Mouse (Mus musculus) erythroid progenitor cell, adult 5-6 weeks (primary cell): Measurements from ENCODE around the gene Hpca. TPM values are rescaled to one million over a fixed set of nuclear protein-coding genes. Genes with fewer than 3 reads are reported as not detected.
A peak's percentile ranks its signal among the peaks of the same experiment; 100 is the strongest.

Source experiments
- ATAC-seq: replicated peaks from 2 replicates; pipeline ENCODE4 v1.8.0; 2016; ENCODE audit warnings: moderate number of reproducible peaks, mild to moderate bottlenecking, moderate TSS enrichment, inconsistent platforms; ENCODE audit not compliant: poor library complexity, low FRiP score, severe bottlenecking
- total RNA-seq, 2 experiments: library from RNA; stranded (forward) in 1 of 2; stranded (reverse) in 1 of 2; fragments of 150-400 nt in 1 of 2; fragments of 186-747, 209-891 nt in 1 of 2; gene quantifications; 2 replicates each; pipeline versions ENCODE4 v1.2.3 to v1.2.4; 2015 to 2017; ENCODE audit warnings: low replicate concordance in 2 of 2

The Hpca gene
- total RNA-seq (2015; ENCODE audit: low replicate concordance): not detected in 2 replicates
- total RNA-seq (2017; ENCODE audit: low replicate concordance): not detected in 2 replicates

DNA sequence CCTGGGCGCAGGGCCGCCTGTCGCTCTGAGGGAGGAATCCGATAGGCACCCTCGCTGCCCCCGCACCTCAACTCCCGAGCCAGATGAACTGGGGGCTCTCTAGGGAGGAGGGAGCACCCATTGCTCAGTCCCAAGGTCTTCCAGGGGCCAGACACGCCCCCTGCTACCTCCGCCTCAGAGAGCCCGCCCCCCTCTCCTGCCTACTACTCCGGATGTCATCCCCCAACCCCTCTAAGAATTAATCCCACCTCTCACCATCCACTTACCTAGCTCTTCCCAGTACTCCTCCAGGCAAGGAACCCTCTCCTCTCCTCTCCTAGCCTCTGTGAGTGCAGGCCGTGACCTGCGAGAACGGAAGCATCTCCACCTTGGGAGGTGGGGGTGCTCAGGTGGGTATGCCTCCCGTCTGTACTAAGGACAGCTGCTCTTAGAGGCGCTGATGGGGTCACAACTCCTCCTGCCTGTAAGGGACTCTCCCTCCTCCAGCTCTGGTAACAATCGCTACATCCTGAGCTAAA, at the start of gene Hpca:
Gene Hpca, minus strand, starts transcription at position 468 of the 518 bp plus-strand sequence.
- ATAC-seq: no peak

DNA sequence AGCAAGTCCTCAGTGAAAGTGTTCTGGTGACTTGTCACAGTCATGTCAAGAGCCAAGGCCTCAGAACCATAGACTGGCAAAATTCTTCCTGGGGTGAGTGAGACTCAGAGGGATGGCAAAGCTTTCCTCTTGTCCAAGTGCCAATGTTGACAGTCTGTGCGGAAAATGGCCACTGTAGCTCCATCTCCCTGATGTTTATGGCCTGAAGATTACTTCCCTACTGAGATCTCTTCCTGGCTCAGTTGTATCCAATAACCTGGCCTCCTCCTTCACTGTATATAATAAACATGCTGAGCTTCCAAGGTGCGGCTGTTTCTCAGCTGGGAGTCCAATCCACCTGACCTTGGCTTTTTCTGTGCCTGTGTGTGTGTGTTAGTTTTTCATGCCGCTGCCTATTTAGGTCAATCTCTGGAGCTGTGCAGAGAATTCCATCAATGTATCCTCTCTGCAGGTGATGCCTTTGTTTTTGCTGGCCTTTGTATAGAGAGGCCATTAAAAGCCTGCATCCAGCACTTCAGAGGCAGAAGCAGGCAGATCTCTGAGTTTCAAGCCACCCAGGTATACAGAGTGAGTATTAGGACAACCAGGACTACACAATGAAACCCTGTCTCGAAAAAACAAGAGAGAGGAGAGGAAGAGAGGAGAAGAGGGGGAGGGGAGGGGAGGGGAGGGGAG, 39.9 kb upstream of the Hpca start:
- no peak for ATAC-seq

DNA sequence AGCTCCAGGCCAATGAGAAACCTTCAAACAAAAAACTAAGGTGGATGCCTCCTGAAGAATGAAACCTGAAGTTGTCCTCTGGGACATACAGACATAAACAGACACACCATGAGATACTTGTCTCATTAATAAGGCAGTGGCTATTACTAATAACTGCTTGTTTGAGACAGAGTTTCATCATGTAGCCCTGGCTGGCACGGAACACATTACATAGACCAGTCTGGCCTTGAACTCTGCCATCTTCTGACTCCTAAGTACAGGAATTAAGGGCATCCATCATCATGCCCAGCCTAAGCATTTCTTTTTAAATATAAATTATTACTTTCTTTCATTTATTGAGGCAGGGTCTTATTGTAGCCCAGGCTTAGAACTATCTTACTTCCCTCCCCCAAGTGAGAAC, 39.2 kb upstream of the Hpca start:
- no peak for ATAC-seq

DNA sequence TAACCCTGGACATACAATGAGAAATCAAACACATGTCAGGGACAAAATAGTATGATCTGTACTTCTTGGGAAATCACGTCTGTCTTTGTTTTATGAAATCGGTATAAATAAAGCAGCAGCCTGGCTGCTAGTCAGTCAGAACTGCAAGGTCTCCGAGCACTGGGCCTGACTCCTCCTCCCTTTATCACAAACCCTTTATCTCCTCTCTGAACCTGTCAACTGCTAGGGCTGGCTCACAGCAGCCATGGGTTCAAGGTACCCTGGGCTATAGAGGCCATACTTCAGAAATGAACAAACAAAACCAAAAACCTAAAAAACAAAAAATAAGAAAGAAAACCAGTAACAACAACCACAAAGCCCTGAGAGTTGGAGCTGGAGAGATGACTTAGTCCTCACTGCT, 36.7 kb upstream of the Hpca start:
- peak; percentile 91 for ATAC-seq

DNA sequence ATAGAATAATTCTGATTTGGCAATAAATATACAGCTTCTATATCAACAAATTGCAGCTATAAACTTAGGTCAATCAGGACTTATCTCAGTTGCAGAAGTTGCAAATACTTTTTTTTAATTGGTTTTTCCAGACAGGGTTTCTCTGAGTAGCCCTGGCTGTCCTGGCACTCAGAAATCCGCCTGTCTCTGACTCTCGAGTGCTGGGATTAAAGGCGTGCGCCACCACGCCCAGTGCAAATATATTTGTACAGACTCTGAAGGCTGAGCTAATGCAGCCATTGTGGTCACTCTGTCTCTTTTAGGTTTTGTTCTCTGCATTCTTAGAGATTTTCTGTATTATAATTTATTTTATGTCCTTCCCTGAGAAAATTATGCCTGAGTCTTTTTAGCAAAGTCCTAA, 35.7 kb upstream of the Hpca start:
- ATAC-seq: no peak

DNA sequence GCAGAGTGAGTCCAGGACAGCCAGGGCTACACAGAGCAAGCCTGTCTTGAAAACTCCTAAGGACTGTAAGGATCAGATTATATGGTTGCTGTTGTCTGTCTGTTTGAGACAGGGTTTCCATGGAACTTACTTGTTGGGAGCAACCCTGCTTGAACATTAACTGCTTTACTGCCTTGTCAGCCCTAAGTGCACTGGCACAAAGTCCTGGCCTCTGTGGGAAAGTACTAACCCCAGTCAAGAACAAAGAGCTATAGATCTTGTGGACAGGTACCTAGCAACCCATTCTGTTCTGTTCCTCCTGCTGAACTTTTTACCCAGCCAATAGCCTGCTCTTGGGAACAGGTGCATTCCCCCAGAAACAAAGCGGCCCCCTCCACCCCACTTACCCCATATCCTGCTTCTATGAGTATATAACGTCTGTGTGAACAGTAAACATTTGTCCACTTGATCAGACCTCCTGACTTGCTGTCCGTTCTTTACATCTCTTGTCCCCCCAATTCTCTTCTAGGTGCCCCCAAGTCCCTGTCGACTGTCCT, 29.5 kb upstream of the Hpca start:
- no peak for ATAC-seq

DNA sequence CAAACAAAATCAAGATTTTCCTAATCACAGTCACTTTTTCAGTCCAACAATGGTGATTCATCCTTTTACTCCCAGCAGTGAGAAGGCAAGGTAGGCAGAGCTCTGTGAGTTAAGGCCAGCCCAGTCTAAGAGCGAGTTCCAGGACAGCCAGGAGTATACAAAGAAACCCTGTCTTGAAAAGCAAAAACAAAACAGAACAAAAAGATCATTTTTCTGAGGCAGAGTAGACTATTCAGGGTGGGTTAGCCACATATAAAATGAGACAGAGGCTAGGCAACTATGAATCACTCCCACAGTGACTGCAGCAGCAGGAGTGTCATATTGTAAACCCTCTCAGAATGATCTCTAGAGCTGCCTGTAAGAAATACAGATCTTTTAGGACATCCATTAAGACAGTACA, 27.5 kb upstream of the Hpca start:
- ATAC-seq: no peak

DNA sequence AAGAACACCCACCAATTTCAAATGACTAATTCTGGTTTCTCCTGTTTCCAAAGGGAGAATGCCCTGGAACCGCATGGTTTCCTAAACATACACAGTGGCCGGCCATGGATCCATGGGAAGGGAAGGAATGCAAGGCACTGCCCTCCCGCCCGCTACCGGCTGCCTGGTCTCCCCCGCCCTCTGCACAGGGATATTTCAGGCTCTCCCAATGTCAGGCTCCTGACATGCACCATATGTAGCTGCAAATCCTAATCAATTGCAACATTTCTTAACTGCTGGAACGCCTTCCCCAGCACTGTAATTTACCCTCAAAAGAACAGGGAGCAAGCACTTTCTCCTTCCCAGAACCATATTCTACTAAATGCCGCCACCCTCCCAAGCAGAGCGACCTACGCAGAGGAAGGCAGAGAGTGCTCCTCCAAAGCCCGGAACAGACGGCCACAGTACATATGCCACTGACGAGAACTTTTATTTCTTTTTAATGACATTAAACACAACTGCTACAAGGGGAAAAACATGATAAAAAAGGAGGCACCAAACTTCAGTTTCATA, 25.8 kb upstream of the Hpca start:
- ATAC-seq: no peak

DNA sequence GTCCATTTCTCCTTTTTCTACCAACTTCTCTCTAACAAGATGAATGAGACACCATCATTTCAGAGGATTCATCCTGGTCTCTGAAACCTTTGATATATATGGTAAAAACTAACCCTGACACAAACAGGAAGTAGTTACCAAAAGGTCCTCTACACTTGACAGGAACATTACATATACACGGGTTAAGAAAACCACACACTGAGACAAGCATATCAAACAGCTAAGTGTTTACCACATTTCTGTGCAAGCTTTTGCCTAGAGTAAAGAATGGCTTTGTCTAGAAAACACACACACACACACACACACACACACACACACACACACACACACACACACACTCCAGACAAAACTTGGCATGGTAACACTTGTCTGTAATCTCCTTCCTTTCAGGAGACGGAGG, 24.6 kb upstream of the Hpca start:
- no peak for ATAC-seq

DNA sequence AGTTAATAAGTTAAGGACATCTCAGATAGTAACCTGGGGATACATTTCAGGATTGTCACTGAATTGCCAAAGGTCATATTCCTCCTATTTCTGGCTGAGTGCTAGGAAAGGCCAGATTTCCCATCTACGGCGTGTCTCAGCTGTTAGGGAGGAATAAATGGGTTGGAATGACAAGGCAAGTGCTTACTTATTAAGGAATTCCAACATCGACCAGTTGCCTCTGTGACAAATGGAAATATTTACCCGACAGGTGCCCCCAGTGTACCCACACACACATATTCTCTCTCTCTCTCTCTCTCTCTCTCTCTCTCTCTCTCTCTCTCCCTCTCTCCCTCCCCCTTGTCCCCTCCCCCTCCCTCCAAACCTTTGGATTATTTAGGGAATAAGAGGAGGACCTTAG, 24.1 kb upstream of the Hpca start:
- ATAC-seq: no peak

DNA sequence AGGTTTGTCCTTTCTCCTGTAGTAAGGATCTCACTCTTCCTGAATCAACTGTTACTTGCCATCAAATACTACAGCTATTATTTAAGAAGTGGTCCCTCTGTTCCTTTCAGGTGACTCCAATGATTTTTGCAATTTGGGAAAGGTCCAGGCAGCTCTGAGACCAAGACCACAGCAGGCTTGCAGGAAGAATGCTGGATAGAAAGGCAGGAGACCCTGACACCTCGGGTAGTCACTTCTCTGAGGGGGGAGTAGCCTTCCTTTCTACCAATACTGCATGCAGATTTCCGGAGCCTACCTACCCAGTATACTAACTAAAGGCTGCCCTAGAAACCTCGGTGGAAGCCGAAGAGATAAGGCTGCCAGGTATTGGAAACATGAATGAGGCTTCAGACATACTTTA, 23.6 kb upstream of the Hpca start:
- no peak for ATAC-seq

DNA sequence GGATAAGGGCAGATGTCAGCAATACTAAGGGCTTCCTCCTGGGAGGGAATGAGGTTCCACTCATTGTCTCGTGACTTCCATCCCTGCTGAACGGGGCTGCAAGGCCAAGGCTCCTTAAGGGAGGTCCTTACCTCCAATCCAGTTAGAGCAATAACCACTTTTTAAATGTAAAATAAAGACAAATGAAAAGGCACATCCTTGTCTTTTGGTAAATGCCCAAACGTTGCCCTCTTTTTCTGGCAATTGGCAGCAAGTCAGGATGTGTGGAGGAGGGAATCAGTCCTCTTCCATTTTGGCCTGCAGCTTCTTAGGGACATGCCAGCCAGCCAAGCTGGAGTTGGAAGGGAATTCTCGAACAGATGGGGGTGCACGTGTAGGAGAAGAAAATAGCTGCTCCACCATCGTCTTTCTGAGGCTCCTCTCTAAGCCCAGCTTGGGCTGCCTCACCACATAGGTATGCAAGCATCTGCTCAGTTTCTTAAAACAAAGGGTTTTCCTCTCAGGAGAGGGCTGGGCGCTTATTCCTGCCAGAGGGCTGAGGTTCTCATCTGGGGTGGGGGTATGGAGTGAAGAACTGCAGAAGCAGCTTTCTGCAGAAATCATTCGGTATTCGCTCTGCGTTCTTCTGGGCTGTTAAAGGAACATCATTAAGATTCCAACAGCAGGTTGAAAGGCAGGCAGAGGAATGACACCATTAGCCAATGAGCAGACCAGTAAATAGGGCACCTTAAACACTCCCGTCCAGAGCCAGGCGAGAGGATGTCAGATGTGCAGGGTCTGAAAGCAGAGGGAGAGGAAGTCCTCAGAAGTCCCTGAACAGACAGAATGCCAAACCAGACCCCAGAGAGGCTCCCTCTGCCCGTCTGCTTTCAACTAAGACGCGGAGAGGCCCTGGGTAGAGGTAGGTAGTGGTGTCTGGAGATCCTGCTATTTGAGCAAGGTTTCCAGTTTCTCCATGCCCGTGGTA, 22.8 kb upstream of the Hpca start:
- no peak for ATAC-seq

DNA sequence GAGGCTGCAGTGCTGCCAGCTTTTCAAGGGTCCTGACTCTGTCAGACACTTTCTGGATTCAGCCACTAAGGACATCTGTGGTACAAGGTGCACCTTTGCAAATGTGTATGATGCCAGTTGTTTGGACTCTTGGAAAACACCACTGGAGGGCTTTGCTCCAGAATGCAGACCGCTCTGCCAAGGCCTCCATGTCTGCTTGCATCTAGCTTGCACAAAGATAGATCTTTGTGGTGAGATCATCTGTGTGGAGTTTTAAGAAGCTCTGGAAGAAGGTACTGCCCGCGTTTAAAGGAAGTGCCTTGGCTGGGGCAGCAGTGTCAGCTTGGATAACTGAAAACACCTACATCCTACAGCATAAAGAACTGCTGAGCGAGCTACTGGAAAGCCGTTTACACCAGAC, 21.7 kb upstream of the Hpca start:
- ATAC-seq: no peak

DNA sequence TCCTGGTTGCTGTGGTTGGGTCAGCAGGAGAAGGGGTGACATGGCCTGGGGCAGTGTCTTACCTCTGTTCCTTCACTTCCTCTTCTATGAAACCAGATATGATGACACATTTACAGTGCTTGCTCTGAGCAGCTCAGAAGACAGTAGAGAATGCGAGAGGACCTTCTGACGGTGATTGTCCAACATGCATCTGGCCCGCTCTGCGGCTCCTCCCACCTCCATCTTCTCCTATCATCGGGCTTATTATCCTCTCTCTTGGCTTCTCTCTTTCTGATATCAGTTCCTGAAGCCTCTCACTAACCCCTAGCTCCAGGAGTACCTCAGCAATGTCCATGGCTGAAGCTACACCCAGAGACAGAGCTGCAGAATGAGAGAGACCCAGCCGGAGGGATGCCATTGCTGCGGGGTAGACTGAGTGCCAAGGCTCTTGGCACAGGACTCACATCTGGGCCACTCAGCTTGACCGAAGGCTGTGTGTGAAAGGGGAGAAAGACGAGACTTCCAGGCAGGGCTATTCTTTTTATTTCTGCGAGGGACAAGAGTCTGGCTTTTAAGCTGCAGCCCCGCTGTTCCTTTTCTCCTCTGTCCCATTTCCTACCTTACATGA, 20.7 kb upstream of the Hpca start:
- no peak for ATAC-seq

DNA sequence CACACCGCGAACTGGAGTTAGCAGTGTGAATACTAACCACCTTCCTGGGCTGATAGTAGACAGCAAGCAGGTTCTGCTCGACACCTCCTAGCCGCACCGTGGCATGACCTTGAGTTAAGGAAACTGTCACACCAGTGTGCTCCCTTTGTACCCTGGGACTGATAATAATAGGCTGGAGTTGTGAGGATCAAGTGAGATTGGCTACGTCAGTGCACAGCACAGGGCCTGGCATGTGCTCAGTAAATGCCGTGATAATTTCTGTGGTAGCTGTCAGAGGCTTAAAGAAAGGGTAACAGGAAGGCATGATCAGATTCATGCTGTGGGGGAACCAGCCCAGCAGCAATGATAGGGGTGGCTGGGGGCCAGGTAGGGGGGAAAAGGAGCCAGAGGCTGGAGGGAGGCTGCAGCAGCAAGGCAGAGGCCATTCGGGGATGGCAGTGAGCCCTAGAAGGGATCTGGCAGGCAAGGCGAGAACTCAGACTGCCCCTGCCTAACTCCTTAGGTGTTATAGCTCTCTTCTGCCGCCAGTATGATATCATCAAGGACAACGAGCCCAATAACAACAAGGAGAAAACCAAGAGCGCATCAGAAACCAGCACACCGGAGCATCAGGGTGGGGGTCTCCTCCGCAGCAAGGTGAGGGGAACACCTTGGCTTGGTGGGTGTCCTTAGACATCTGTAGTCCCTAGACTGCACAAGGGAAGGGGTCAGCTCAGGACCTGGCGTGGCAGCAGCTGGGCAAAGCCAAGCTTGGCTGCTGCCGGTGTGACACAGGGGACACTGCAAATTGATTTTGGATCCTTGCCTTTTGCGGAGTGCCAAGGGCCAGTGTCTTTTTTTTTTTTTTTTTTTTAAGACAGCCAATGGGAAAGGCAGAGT, 20.0 kb upstream of the Hpca start:
- no peak for ATAC-seq

DNA sequence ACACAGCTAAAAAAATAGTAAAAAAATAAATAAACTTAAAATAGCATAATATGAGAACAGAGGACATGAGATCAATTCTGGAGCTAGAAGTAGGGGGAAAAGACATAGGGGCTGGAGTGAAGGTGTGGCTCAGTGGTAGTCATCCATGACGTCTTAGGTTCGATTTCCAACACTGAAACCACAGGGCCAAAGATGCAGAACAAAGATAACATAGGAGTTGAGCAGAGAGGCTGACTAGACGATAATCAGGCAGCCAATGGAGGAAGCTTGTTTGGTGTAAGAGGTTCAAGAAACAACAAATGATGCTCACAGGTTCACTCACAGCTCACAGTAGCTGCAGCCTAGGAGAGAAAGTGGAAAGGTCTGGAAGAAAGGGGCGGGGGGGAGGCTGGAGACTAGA, 19.0 kb upstream of the Hpca start:
- no peak for ATAC-seq

DNA sequence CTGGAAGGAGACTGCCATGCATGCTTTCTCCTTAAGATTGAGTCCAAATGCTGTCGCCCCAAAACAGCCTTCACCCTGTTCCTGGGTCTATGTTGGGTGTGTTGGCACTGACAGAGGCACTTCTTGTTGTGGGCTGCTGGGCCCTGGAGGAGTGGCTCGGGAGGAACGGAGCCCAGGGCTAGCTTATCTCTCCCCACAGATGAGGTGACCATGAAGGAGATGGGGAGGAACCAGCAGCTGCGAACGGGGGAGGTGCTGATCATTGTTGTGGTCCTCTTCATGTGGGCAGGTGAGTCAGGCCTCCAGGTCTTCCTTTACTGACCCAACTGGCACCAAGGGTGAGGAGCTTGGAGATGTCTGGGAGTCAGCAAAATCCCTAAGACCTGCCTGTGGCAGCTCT, 17.8 kb upstream of the Hpca start:
- ATAC-seq: peak; percentile 91

DNA sequence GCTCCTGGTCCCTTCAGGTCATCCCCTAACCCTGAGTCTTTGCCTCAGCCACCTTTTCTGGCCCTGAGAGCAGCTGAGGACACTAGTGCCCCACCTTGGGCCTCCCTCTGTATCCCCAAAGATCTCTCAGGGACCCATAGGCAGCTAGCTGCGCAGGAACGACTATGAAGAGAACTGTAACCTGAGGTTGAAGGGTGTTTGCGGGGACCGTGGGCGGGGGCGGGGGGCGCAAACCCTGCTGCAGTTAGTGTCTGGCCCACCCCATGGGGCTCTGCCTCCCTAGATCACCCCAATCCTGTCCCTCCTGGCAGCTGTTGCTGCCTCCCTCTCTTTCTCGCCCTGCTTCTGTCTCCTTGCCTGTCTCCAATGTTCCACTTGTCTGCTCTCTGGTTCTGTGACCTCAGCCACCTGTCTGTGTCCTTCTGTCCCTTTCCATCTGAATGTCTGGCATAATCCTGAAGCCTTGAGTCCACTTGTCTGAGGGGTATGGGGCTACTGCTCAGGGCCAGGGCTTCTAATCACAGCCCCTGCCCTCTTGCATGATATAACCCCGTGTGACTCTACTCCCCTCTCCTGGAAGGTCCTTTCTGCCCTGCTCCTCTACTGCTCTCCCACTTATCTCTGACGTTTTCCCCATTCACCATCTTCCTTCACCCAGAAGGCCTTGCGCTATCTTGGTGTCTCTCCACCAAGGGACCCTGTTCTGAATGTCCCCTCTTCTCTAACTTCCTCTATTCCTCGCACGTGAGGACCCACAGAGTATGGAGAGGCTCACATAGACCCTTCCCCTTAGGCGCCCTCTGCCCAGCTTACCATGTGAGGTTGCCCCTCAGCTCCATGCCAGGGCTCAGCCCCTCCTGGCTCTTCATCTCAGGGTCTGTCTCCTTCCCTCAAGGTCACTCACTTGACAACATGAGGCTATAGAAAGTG, 15.8 kb upstream of the Hpca start:
- ATAC-seq: no peak
